Mouse (Mus musculus): ENCODE data around the gene Ceacam20. TPM values are rescaled to one million over a fixed set of nuclear protein-coding genes. Genes with fewer than 3 reads are reported as not detected.
"Not testable (repeated sequence)": the region's sequence is repeated elsewhere in the genome, so short reads cannot be mapped to it uniquely, and the experiment has no call there.

Ceacam20 gene
- not detected for total RNA-seq (2021)
- long read RNA-seq, experiment 1, result 0 reads
- long read RNA-seq, experiment 2, result 0 reads

DNA sequence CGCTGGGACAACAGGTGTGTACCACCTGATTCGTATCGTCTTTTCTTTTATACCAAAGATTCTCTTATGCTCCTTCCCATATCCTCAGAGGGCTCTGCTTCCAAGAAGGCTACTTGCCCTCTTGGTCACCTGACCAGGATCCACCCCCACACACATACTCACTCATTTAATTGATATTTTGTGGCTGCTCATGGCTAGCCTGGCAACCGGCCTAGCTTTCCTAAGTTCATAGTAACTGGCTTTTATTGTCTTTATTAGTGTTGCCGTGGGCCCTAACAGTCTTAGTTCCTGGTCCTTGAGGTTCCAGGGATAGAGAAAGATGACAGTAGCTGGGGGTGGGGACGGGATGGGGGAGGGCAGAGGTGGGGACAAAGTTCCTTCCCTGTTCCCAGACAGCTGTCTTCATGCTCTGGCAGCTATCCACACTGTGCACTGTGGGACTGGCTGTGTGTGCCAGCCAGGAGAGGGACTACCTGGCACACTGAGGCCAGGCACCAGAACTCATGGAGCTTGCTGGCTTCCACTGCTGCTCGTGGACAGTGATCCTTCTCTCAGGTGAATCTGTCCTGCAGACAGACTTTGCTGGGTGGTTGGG, at the start of gene Ceacam20:
TSS of gene Ceacam20 (plus strand) at position 428 of the 595 bp plus-strand sequence.
- no peak for DNase-seq
- Histone ChIP-seq H3K27ac (no peak within 1 kb of the TSS), H3K4me3 (no peak within 1 kb of the TSS)
- intact Hi-C loops (cut with DNase I), result no loop called here
- no peak for TF ChIP-seq CTCF (IDR thresholded peaks at IDR 0.05)

DNA sequence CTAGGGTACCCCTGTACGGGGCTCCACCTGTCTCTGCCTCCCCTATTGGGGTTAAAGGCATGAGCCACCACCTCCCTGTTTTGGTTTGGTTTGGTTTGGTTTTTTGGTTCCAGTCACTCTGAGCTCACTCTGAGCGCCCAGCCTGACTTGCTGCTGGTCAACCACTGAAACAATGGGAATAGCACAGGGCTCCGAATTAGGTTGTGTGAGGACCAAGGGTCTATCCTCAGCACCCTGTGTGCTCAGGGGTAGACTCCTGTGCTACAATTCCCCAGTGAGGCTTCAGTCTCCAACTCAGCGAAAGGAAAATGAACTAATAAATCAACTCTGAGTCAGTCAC, 45.1 kb upstream of the Ceacam20 start:
- no peak for TF ChIP-seq CTCF (IDR thresholded peaks at IDR 0.05)
- Histone ChIP-seq H3K27ac (peak overlapping the region; percentile 91), H3K4me3 (peak overlapping the region; percentile 85)
- intact Hi-C loops (cut with DNase I), result no loop called here
- DNase-seq, result no peak

DNA sequence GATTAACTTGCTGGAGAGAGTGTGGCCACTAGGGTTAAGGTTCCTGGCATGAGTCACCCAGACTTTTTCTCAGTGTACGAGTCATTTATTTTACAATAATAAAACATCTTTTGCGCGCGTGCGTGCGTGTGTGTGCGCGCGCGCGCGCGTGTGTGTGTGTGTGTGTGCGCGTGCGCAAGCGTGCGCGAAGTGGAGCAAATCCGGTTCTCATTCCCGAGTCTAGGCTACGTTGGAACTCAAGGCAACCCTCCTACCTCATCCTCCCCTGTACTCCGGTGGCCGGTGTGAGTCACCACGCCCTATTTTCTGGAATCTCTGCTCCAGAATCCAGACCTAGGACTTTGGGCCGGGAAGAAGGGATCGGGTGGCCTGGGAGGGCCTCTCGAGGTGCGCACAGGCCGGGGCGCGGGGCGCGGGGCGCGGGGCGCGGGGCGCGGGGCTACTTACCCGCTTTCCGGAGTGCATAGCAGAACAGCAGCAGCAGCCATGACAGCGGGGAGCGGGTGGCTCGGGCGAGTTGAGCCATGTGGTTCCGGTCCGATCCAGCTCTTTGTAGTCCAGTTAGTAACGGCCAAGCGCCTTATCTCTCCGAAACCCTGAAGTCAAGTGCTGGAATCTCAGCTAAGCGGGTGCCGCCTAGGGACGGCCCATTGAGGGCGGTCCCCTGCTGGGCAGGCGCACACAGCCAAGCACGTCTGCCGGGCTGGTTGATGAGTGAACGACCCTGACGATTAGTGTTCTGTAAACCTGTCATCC, 44.5 kb upstream of the Ceacam20 start, which contains the start of gene Pvr:
TSS of gene Pvr (minus strand) at position 655 of the 756 bp plus-strand sequence.
- TF ChIP-seq CTCF (IDR thresholded peaks at IDR 0.05), result peak; percentile 36
- peak; percentile 82 for DNase-seq
- intact Hi-C loops (cut with DNase I), result no loop called here
- Histone ChIP-seq H3K4me3 (peak within 1 kb of the TSS; percentile 85), H3K27ac (peak within 1 kb of the TSS; percentile 91)

- no peak for DNase-seq
- intact Hi-C loops (cut with DNase I), result no loop called here
- no peak for TF ChIP-seq CTCF (IDR thresholded peaks at IDR 0.05)
- Histone ChIP-seq H3K4me3 (no peak overlapping the region), H3K27ac (no peak overlapping the region)
Measured at GRCm38 (mm10) chr7:19923354-19923753, 41.9 kb upstream of the Ceacam20 start.

GRCm38 (mm10) chr7:19923797-19924196, 41.4 kb upstream of the Ceacam20 start:
- no peak for TF ChIP-seq CTCF (IDR thresholded peaks at IDR 0.05)
- intact Hi-C loops (cut with DNase I), result no loop called here
- Histone ChIP-seq H3K27ac (no peak overlapping the region), H3K4me3 (no peak overlapping the region)
- no peak for DNase-seq

- Histone ChIP-seq H3K4me3 (no peak overlapping the region), H3K27ac (no peak overlapping the region)
- no peak for TF ChIP-seq CTCF (IDR thresholded peaks at IDR 0.05)
- DNase-seq, result no peak
- intact Hi-C loops (cut with DNase I), result no loop called here
Measured at GRCm38 (mm10) chr7:19925376-19925775, 39.8 kb upstream of the Ceacam20 start.

GRCm38 (mm10) chr7:19926849-19927480, 38.2 kb upstream of the Ceacam20 start:
- H3K4me3 ChIP-seq, result no peak overlapping the region
- H3K27ac ChIP-seq, result peak overlapping the region; percentile 28; the same call in 1 of the 2 replicates
- intact Hi-C loops (cut with DNase I), result no loop called here
- no peak for TF ChIP-seq CTCF (IDR thresholded peaks at IDR 0.05)
- no peak for DNase-seq

DNA sequence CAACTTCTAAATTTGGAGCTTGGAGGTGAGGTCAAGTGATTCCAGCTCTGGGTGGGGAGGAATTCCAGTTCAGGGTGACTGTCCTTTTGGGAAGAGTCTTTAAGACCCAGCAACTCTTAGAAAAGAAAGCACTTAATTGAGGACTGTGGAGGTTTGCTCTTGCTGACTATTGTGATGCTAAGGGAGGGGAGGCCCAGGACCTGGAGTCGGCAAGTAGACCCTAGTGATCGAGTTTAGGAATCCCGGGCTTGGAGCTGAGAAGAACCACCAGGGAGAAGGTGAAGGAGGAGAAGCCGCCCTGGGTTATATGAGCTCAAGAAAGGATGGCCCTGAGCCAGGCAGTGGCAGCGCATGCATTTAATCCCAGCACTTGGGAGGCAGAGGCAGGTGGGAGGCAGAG, 36.7 kb upstream of the Ceacam20 start:
- Histone ChIP-seq H3K27ac (peak overlapping the region; percentile 61), H3K4me3 (no peak overlapping the region)
- no peak for TF ChIP-seq CTCF (IDR thresholded peaks at IDR 0.05)
- DNase-seq, result no peak
- intact Hi-C loops (cut with DNase I), result no loop called here

GRCm38 (mm10) chr7:19930481-19930880, 34.7 kb upstream of the Ceacam20 start:
- H3K27ac ChIP-seq; intact Hi-C loops (cut with DNase I); H3K4me3 ChIP-seq; DNase-seq: not testable (repeated sequence)

- DNase-seq, result no peak
- Histone ChIP-seq H3K4me3 (no peak overlapping the region), H3K27ac (peak overlapping the region; percentile 28; the same call in 1 of the 2 replicates)
- TF ChIP-seq CTCF (IDR thresholded peaks at IDR 0.05), result no peak
- intact Hi-C loops (cut with DNase I), result no loop called here
Measured at GRCm38 (mm10) chr7:19932133-19932876, 32.9 kb upstream of the Ceacam20 start.

DNA sequence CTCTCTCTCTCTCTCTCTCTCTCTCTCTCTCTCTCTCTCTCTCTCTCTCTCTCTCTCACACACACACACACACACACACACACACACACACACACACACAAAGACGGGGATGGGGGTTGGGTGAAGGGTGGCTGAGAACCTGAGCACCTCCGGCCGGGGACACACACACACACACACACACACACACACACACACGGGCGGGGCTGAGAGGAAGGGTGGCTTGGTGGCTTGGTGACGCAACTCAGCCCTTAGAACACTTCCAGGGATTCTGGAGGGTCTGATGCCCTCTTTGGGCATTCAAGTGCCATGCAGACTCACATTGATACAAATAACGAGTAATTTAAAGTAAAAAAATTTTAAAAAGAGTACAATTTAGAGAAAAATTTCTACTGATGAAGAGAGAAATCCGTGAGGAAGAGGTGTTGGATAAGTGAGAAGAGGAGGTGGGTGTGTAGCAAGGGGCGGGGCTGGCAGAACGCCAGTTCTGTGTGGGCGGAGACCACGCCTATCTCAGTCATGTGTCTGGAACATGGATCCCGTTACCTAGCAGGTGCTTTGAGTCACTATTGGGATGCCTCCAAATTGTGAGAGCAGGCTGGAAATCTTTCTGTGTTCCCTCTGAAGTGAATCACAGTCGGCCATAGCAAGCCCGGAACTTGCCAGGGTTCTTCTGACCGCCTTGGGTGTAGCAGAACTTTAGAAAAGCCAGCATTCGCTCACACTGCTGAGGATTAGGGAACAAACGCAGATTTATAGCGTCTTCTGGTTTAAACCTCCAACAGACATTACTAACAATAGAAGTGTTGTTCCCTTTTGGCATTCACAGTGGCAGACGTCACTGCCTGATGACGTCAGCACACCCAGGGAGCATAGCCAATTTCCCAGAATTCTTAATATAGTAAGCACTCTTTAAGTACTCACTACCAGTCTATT, 32.1 kb upstream of the Ceacam20 start:
- peak; percentile 81 for DNase-seq
- TF ChIP-seq CTCF (IDR thresholded peaks at IDR 0.05), result no peak
- peak overlapping the region; percentile 60 for H3K4me3 ChIP-seq
- intact Hi-C loops (cut with DNase I), result no loop called here
- H3K27ac ChIP-seq, result peak overlapping the region; percentile 69
